Mouse (Mus musculus): ENCODE measurements around the gene Zfyve16.

The Zfyve16 gene

DNA sequence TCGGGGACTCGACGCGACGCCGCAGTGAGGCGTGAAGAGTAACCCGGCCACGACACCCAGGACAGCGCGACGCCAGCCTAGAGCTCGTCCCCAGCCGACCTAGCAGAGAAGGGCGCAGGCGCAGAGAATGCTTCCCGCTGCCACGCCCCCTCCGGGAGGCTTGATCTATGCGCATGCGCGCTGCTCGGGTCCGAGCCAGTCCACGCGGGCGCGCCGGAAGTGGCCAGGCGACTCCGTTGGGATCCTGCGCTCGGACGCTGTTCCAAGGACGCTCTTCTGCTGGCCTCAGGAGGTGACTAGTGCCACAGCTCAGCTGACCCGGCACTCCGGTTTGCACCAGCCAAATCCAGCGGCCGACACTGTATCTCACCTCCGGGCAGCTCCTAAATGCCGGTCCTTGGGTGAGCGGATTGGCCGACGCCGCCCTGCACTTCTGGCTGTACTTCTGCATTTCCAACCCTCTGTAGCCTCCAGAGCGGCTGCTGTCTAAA is at the start of gene Zfyve16:
Gene Zfyve16 (minus strand): TSS at position 148 of the 491 bp plus-strand sequence.
- DNase-seq (ENCODE audit: low read depth, low spot score), result peak; percentile 91

DNA sequence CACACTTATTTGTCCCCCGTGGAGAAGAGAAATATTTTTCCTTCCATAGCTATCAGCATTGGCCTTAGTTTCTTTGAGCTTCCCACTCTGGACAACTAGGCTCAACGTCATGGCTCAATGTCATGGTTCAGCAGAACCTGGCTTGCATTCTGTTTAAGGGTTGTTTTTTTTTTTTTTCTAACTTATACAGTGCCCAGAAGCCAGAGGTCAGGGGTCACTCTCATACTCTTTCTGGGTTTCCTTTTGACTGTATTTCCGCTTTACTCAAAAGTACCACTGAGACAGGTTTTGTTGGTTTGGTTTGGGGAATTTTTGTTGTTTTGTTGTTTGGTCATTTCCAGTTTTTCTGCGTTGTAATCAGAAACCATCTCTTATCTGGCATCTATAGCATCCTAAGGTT is 47.5 kb upstream of the Zfyve16 start:
- peak; percentile 11 for DNase-seq (ENCODE audit: low read depth, low spot score)

DNA sequence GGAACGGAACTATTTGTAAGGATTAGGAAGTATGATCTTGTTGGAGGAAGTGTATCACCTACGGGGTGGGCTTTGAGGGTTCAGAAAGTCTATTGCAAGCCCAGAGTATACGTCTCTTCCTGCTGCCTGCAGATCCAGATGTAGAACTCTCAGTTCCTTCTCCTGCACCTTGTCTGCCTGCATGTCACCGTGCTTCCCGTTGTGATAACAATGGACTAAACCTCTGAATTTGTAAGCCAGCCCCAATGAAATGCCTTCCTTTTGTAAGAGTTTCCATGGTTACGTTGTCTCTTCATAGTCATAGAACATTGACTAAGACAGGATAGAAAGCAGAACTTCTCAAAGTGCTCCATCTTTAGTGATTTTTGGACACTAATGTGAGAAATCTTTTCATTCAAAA is 46.0 kb upstream of the Zfyve16 start:
- no peak for DNase-seq (ENCODE audit: low read depth, low spot score)

DNA sequence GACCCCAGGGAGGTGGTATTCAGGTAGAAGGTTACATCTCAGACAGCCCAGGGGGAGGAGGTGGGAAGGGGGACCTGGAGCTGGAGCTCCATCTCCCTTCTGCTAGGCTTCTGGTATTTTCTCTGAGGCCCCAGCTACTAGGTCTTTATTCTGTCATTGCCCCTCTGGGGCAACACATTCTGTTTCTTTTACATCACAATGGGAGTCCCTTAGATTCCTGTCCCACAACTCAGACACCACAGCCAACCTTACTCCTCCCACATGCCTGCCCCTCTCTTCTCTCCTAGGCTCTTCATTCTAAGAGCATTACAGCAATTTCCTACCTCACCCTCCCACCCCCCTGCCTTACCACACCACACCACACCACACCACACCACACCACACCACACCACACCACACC is 45.4 kb upstream of the Zfyve16 start, which contains the start of gene Spz1:
Gene Spz1 (minus strand): TSS at position 101 of the 400 bp plus-strand sequence.
- DNase-seq (ENCODE audit: low read depth, low spot score), result no peak

DNA sequence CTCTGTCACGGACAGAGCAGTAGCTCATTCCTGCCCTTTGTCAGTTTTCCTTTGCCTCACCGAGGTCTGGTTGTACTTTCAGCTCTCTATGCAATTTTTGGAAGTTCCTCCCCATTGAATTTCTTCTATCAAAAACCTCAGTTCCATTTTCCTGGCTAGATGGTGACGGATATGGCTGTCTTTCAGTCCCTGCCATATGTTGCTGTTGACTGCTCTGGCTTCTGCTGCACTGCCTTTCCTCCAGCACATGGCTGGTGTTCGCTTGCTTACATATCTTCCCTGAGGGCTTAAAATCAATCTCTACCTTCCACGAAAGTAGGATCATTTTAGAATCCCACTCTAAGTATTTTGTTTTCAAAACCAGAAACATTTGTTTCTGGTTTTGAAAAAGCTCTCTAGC is 28.8 kb upstream of the Zfyve16 start:
- no peak for DNase-seq (ENCODE audit: low read depth, low spot score)

DNA sequence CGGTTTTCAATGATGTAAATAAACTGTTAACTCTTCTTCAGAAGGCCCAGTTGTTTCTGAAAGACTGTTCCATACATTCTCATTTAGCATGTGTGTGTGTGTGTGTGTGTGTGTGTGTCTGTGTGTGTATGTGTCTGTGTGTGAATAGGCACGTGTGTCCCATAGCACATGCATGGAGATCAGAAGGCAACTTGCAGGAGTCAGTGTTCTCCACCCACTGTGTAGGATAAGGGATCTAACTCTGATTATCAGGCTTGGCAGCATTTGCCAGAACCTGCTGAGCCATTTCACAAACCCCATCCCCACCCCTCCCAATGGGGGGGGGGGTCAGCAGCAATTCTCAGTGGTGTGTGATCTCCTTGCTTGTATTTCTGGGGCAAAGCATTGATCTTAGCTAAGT is 26.6 kb upstream of the Zfyve16 start:
- DNase-seq (ENCODE audit: low read depth, low spot score), result no peak

DNA sequence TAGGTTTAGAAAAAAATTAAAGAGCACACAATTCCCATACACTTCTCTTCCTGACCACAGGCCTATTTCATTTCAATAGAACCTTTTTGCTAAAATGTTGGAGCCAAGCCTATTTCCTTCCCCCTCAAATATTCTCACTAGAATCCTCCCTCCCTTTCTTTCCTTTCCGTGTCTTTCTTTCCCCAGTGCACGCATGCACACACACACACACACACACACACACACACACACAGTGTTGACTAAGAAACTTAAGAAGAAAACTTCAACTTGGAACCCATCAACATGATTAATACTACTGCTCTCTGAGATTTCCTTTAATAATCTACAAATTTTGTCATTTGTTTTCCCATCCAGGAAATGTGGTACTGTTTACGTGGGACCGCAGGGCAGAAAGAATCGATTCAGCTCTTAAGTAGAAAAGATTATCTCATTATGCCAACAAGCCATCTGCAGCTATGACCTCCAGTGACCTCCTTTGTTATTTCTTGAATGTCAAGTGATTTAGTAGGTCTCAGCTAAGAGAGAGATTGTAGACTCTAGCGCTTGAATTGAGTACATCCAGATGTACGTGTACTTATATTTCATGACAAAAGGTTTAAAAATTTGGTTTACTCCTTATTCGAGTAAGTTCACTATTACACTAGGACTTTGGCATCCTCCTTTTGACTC is 25.9 kb upstream of the Zfyve16 start:
- DNase-seq (ENCODE audit: low read depth, low spot score), result no peak

DNA sequence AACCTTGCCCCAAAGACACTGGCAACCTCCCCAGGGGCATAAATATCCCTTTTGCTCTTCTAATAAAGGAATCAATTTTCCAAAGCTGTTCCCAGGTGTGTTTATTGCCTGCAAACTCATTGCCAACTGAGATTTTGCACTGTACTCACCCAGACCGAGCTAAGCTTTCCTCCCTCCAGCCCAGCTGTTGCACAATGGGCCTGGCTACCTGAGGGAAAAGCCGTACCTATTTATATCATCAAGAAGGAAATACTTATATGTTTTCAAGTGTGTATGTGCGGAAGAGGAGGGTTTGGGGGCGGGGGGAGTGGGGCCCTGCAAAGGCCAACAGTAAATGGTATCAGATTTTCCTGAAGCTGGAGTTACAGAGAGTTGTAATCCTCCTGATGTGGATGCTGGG is 16.4 kb upstream of the Zfyve16 start:
- DNase-seq (ENCODE audit: low read depth, low spot score), result no peak

DNA sequence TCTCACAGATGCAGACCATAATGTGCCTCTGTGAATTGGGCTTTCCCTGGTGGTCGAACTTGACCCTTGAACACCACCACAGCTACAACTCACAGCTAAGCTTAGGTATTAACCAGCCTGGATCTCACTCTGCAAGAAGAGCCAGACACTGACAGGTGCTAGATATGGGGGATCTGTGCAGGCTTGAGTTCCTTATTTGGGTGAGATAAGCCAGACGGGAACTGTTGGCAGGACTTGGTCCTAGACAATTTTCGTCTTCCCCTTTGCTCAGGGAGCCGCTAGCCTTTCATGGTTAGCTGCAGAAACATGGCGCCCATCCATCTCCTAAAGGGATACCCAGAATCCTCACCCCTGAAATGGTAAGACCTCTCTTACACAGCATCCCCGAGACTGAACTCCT is 10.3 kb upstream of the Zfyve16 start:
- no peak for DNase-seq (ENCODE audit: low read depth, low spot score)

DNA sequence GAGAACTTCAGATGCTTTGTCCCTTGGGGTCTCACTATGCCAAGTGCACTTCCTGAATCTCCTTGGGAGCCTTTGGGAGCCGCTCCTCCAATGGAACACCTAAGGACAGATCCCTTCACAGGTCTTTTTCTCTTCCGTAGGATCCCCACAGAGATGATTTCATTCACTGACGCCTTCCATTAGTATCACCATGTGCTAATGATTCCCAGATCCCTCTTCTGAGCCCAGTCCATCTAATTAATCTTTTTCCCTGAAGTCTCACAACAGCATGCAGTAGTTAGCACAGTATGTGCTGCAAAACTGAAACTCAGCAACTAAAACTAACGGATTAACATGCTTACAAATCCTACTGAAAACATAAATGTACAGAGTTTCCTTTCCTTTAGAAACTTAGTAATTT is 8.5 kb upstream of the Zfyve16 start:
- DNase-seq (ENCODE audit: low read depth, low spot score), result no peak

DNA sequence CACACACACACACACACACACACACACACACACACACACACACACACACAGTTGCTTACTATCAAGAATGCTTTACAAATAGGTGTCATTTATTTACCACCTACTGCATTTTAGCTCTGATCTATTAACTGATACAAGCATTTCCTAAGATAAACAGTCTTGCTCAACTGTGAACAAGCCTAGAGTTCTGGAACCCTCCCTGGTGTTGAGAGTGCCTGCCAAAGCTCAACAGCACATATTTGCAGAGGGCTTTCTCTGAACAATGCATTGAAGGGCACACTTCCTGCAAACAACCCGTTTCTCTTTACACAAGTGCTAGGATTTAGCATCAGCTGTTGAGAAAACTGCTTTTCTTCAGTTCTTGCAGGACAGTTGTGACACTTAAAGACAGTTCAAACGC is 3.1 kb upstream of the Zfyve16 start:
- DNase-seq (ENCODE audit: low read depth, low spot score), result no peak

DNA sequence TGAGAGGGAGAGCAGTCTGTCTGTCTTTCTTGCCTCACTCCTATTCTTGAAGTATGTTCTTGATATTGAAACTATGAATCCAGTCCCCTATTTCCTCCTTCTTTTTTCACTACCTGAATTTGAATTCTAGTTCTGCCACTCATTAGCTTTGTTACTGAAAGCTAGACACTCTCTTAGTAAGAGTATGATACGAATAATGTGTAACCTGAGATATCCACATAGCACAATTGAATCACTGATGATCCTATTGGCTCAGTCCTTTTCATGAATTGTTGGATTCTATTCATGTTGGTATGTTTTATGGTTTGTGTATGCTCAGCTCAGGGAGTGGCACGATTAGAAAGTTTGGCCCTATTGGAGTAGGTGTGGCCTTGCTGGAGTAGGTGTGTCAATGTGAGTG is 1.5 kb upstream of the Zfyve16 start:
- no peak for DNase-seq (ENCODE audit: low read depth, low spot score)

DNA sequence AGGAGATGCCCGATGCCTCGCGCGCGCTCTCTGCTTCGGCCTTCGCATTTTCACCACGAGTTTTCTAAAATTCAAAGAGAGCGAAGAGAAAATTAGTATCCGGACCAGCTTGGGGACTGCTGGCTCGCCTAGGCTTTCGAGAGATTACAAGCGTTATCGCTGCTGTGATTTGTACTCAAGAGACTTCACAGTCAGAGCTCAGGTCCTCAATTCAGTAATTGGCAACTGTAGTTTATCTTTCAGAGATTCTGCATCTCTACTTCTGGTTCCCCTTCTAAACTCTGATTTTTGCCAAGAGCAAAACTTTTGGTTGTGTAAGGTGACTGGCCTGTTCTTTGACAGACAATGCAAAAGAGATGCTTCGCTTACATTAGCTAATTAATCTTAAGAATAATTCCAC is 569 bp upstream of the Zfyve16 start:
- no peak for DNase-seq (ENCODE audit: low read depth, low spot score)

DNA sequence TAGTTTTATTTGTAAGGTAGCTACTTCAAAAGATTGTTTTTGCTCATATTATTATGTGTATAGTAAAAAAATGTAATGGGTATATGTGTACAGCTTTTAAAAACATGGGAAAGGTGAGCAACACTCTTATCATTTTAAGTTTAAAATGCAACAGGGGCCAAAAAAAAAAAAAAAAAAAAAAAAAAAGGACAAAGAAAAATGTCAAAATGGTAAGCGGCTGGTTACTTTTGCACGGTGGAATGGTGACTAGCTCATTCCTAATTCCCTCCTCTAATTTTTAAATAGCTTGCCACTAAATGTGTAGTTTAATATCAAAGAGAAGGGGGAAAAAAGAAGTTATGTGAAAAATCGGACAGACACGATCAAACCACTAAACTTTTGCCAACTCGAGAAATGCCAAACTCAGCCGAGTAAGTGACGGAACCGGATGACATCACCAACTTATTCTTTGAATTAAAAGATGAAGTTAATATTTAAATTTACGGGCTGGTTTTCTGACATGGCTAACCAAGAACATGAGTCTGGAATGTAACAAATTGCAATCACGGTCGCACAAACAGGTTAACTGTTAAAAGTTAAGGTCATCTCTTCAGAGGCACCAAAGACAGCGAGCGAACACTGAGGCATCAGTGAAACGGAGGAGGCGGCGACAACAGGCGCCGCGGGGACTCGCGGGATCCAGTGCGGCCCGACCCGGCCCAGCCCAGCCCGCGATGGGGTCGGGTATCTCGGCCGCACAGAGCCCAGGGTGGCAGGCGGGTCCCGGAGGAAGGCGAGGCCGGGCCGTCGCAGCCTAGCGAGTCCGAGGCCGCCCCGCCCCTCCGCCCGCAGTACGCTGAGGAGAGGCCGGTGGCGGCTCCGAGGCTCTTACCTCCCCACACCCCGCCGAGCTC is 594 bp downstream of the Zfyve16 start:
- no peak for DNase-seq (ENCODE audit: low read depth, low spot score)

DNA sequence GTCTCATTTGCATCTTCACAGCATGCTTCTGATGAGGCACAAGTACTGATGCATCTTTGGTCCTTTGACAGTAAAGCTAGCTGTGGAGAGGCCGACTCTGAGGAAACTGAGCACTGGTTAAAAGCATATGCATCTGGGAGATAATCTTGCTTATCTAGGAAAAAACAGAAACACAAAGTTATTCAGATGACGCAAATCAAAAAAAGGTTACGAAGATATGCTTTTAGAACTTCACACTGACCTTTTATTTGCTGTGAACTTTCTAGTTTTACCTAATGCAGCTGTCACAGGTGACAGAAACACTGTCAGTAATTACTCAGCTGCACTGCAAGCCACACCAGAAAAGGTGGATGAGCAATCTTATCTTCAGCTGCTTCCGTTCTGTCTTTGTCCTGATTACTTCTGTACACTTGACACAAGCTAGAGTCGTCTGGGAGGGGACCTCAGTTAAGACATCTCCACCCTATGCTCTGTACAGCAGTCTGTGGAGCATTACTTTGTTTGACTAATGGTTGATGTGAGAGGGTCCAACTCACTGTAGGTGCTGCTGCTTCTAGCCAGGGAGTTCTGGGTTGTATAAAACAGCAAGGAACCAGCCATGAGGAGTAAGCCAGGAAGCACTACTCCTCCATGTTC is 7.4 kb downstream of the Zfyve16 start:
- no peak for DNase-seq (ENCODE audit: low read depth, low spot score)

DNA sequence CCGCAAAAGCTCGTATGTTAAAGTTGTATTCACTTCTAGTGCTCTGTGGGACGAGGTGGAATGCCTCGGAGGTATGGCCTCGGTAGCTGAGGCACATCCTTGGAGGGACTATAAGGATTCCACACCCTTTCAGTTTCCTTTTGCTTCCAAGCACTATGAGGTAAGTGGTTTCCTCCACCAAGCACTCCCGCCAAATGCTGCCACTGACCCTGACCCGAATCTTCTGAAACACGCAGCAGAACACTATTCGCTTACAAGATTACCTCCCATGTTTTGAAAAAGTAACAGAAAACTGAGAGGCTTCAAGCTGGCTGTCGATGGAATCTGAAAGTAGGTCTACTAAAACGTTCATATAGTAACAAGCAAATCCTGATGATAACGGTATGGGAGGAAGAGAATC is 25.8 kb downstream of the Zfyve16 start:
- DNase-seq (ENCODE audit: low read depth, low spot score), result no peak

DNA sequence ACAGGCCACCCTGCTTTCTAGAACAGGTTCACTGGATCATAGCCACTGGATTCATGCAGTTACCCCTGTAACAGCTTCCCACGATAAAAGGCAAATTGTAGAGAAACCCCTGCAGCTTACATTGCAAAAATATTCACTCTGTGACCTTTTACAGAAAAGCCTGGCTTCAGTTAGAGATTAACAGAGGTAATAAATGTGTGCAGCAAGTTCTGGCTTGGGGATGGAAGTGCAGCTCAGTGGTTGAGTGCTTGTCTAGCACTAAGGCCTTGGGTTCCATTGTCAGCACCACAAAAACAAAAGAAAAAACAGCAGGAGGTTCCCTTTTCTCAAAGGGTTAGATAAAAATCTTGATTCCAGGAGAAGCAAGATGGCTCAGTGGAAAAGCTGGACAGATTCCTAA is 38.7 kb downstream of the Zfyve16 start:
- DNase-seq (ENCODE audit: low read depth, low spot score), result no peak

DNA sequence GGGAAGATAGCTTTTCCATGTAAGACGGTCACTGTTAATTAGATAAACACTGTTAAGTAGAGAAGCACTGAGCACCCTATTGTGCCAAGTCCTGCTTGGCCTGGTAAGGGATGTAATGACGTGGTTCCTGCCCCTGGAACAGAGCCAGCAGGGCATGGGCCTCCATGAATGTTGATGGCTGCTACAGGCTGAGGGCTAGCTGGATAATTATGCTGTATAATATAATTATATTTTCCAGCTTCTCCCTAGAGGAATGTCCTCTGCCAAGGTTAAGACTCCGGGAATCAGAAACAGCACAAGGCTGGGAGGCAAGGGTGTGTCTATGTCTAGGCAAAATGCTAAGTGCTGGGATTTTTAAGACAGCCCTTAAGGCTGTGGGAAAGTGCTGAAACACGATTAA is 39.9 kb downstream of the Zfyve16 start:
- DNase-seq (ENCODE audit: low read depth, low spot score), result no peak

DNA sequence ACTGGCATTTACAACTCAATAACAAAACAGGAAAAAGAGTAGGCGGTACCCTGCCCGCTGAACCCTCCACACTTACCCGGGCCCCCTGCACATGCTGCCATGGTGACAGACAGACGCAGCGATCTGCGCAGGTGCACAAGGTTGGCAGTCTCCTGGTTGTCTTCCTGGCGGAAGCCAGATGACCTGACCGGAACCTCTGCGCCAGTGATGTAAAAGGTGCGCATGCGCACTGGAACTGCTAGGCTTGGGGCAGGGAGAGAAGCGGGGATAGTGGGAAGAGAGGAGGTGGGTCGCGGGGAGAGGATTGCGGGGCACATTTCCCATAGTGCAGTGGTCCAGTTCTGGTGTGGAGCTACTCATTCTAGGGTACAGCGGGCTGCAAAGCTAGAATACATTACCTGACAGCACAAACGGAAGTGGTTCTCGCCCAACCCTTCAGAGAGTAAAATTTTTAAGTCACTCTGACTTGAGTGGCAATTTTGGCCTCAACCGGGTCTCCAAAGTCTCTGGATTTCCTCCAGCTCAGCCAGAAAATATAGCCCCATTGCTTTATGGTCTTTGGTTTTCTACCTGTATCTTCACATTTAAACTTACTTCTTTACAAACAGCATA is 46.7 kb downstream of the Zfyve16 start, which contains the start of gene Fam151b:
Gene Fam151b (minus strand): TSS at position 164 of the 612 bp plus-strand sequence.
- DNase-seq (ENCODE audit: low read depth, low spot score), result peak; percentile 96

DNA sequence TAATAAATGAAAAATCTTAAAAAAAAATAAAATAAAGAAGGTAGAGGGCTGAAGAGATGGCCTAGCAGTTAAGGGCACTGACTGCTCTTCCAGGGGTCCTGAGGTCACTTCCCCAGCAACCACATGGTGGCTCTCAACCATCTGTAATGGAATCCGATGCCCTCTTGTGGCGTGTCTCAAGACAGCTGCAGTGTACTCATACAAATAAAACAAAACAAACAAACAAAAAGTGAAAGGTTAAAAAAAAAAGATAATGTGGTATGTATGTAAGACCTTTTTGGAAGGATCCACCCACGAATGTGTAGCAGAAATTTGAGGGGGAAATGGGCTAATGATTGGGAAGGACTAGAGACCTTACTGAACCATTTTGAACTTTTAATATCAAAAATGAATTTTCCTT is 47.3 kb downstream of the Zfyve16 start:
- DNase-seq (ENCODE audit: low read depth, low spot score), result peak; percentile 79

DNA sequence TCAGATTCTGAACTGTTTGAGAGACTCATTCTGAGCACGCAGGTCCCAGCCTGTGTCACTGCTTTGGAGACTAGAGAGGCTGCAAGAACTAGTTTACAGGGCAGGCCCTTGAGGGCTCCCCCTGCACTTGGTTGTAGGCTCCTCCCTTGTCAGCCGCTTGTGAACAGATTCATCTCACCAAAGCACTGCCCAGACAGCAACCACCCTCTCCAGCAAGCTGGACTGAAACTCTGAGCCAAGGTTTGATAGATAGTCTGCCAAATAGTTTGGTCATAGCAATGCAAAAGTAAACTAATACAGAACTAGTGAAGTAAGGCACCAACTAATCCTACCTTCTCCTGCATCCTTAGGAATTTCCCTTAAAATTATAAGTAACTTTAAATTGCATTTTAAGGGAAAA is 60.5 kb downstream of the Zfyve16 start:
- DNase-seq (ENCODE audit: low read depth, low spot score), result no peak

DNA sequence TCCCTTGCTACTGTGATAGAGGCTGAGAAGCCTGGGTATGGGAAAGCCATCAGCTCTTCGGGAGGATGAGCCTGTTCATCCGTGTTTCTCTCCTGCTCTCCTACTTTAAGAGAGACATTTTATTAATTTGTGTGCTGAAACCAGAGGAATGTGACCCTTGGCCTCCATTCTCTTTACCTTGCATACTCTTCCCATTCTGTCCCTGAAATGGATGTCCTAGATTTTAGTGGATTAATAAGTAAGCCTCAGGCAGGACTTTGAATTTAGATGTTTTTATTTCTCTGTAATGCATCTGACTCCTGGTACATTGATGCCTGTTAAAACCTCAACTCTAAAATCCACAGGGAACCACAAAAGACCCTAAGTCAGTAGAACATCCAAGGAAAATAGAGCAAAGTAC is 61.3 kb downstream of the Zfyve16 start:
- DNase-seq (ENCODE audit: low read depth, low spot score), result no peak
